Comparison of ENCODE assay signal across 8 mouse cellular contexts in the genomic region with DNA sequence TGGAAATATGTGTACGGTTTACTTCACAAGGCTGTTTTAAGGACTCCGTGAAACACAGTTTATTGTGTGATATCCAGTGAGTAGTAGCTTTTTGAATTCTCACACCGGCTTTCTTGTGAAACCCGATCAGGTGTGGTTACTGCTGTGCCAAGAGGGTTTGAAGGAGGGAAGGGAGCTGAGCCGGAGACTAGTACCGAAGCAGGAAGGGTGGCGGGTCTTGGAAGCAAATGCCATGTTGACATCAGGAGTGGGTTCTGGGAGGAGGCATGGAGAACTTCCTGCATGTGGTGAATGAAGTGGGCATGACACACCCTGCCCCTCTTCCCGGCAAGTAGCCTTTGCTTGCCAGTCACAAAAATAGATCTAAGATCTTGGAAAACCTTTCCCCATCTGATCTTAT. TPM values are rescaled to one million over a fixed set of nuclear protein-coding genes. Genes with fewer than 3 reads are reported as not detected.
DNase-seq lines count a peak whose midpoint lies in the region; ATAC-seq and TF ChIP-seq lines count a peak whose summit lies in the region.
"Had no signal": no experiment of that assay in that cellular context is flagged by ENCODE, and none has a peak within 500 bp of the region (broad histone marks: within the 10 kb centered on the region; RNA-seq: fewer than 3 reads in every experiment).

No protein-coding gene starts in this region.

- no peaks in the 10 kb centered on the region for H3K36me3 ChIP-seq in liver, postnatal 0 days (replicated peaks; ENCODE audit: insufficient read depth, low read length)
- no peaks in the 10 kb centered on the region for H3K36me3 ChIP-seq in liver, embryonic 12.5 days
- H3K36me3 ChIP-seq in forebrain, embryonic 10.5 days (replicated peaks), result no peaks in the 10 kb centered on the region
- no peaks in the 10 kb centered on the region for H3K36me3 ChIP-seq in intestine, embryonic 15.5 days
- H3K36me3 ChIP-seq: liver, embryonic 13.5 days had no signal

- 54% methylated on average over 8 of the region's 8 CpGs for WGBS in liver, postnatal 0 days (ENCODE audit: insufficient replicate concordance)
- 41% methylated on average over 8 of the region's 8 CpGs for WGBS in liver, embryonic 12.5 days (ENCODE audit: insufficient replicate concordance)
- 57% methylated on average over 8 of the region's 8 CpGs for WGBS in forebrain, embryonic 10.5 days
- 48% methylated on average over 8 of the region's 8 CpGs for WGBS in intestine, embryonic 15.5 days
- WGBS in olfactory bulb, adult 2 months, result 16% methylated on average over 8 of the region's 8 CpGs

- H3K4me2 ChIP-seq in liver, postnatal 0 days (ENCODE audit: low read depth, low read length), result peak overlapping the region; percentile 80; the same call in 1 of the 2 replicates
- no peak overlapping the region for H3K4me2 ChIP-seq in liver, embryonic 12.5 days
- H3K4me2 ChIP-seq in intestine, embryonic 15.5 days (replicated peaks), result peak overlapping the region; percentile 95

- intact Hi-C loops in left cerebral cortex, postnatal 4 days (cut with DNase I), result no loop called here

- ATAC-seq in liver, postnatal 0 days, result no peak
- ATAC-seq in liver, embryonic 12.5 days, result no peak
- no peak for ATAC-seq in intestine, embryonic 15.5 days

- no peaks in the 10 kb centered on the region for H3K9me3 ChIP-seq in liver, postnatal 0 days (ENCODE audit: low read length)
- no peaks in the 10 kb centered on the region for H3K9me3 ChIP-seq in liver, embryonic 12.5 days (replicated peaks)
- no peaks in the 10 kb centered on the region for H3K9me3 ChIP-seq in forebrain, embryonic 10.5 days
- no peaks in the 10 kb centered on the region for H3K9me3 ChIP-seq in intestine, embryonic 15.5 days
- H3K9me3 ChIP-seq: liver, embryonic 13.5 days had no signal

- H3K9ac ChIP-seq in liver, postnatal 0 days (replicated peaks), result no peak overlapping the region
- H3K9ac ChIP-seq in liver, embryonic 12.5 days, result no peak overlapping the region
- no peak overlapping the region for H3K9ac ChIP-seq in intestine, embryonic 15.5 days

- H3K4me1 ChIP-seq in liver, postnatal 0 days (ENCODE audit: insufficient read depth), result peaks cover 9% of the 10 kb centered on the region
- H3K4me1 ChIP-seq in liver, embryonic 12.5 days, result peaks cover 19% of the 10 kb centered on the region
- H3K4me1 ChIP-seq in forebrain, embryonic 10.5 days, result peaks cover 36% of the 10 kb centered on the region
- peaks cover 7% of the 10 kb centered on the region; the same call in 1 of the 2 replicates for H3K4me1 ChIP-seq in intestine, embryonic 15.5 days (replicated peaks)
- peaks cover 24% of the 10 kb centered on the region for H3K4me1 ChIP-seq in olfactory bulb, adult 2 months (ENCODE audit: control insufficient read depth, insufficient read depth, low read length)

- peaks cover 41% of the 10 kb centered on the region for H3K27me3 ChIP-seq in liver, postnatal 0 days (ENCODE audit: insufficient read depth, low read length)
- H3K27me3 ChIP-seq in liver, embryonic 12.5 days (replicated peaks), result peaks cover 95% of the 10 kb centered on the region
- peaks cover 15% of the 10 kb centered on the region for H3K27me3 ChIP-seq in forebrain, embryonic 10.5 days (ENCODE audit: poor library complexity, severe bottlenecking)
- H3K27me3 ChIP-seq in intestine, embryonic 15.5 days (replicated peaks), result peaks cover 4% of the 10 kb centered on the region; the same call in 1 of the 2 replicates

- TF ChIP-seq CTCF in liver, postnatal 0 days (IDR thresholded peaks at IDR 0.05; ENCODE audit: low read depth), result no peak
- TF ChIP-seq CTCF in olfactory bulb, adult 2 months (IDR thresholded peaks at IDR 0.05; ENCODE audit: insufficient read depth, low read depth, low read length), result no peak

- H3K27ac ChIP-seq in liver, postnatal 0 days (ENCODE audit: low read depth), result no peak overlapping the region
- H3K27ac ChIP-seq in liver, embryonic 12.5 days, result no peak overlapping the region
- 0 out of 2 replicates have a peak overlapping the region, but pooled peaks have one; percentile 90 for H3K27ac ChIP-seq in forebrain, embryonic 10.5 days
- no peak overlapping the region for H3K27ac ChIP-seq in intestine, embryonic 15.5 days
- H3K27ac ChIP-seq in olfactory bulb, adult 2 months (ENCODE audit: insufficient read depth, low read depth, low read length), result no peak overlapping the region
- H3K27ac ChIP-seq: liver, embryonic 13.5 days had no signal

- TF ChIP-seq POLR2A in olfactory bulb, adult 2 months (IDR thresholded peaks at IDR 0.05; ENCODE audit: insufficient read depth, low read depth, low read length), result no peak

- no peak for DNase-seq in liver, postnatal 0 days
- no peak for DNase-seq in forebrain, embryonic 10.5 days (ENCODE audit: extremely low spot score, low spot score)
- DNase-seq in left cerebral cortex, postnatal 4 days, result no peak
- no peak for DNase-seq in frontal cortex, adult 2 months (ENCODE audit: extremely low spot score in 1 of 2, low spot score in 1 of 2)

- no peak overlapping the region for H3K4me3 ChIP-seq in liver, postnatal 0 days (ENCODE audit: low read depth, low read length)
- no peak overlapping the region for H3K4me3 ChIP-seq in liver, embryonic 12.5 days
- H3K4me3 ChIP-seq in forebrain, embryonic 10.5 days, result peak overlapping the region; percentile 82
- 0 out of 2 replicates have a peak overlapping the region, but pooled peaks have one; percentile 68 for H3K4me3 ChIP-seq in intestine, embryonic 15.5 days (replicated peaks)
- peak overlapping the region; percentile 76 for H3K4me3 ChIP-seq in olfactory bulb, adult 2 months (ENCODE audit: insufficient read depth, low read depth, low read length)

- no peak for TF ChIP-seq EP300 in liver, postnatal 0 days (IDR thresholded peaks at IDR 0.05; ENCODE audit: low read depth)

RNA-seq across cellular contexts. Expression of gene Slc4a8, which starts 1.1 kb away (rescaled TPM):
- polyA plus RNA-seq in liver, postnatal 0 days (2015; fragmentation: Nextera tagmentation; extraction: Ambion mirVana), result 1.0 and 1.1 TPM in 2 replicates
- polyA plus RNA-seq in liver, embryonic 12.5 days (2016; fragmentation: Nextera tagmentation; extraction: Ambion mirVana), result 0.47 and 0.70 TPM in 2 replicates
- polyA plus RNA-seq in forebrain, embryonic 10.5 days (2016; fragmentation: Nextera tagmentation; extraction: Ambion mirVana), result 10.1 and 10.8 TPM in 2 replicates
- 4.4 and 5.0 TPM in 2 replicates for polyA plus RNA-seq in intestine, embryonic 15.5 days (2015; fragmentation: Nextera tagmentation; extraction: Ambion mirVana)
- 38.7 TPM in 1 of 2 replicates, not detected in the other for polyA plus RNA-seq in olfactory bulb, adult 2 months (2012; ENCODE audit: insufficient read depth, insufficient read length, low replicate concordance, missing spikeins)
- 10 to 100 TPM; 70.6 to 78.6 TPM for total RNA-seq in left cerebral cortex, postnatal 4 days (2021)
- 31.1 and 35.4 TPM in 2 replicates for polyA plus RNA-seq in frontal cortex, adult 2 months (2012; rRNA removed)

RNA-seq across cellular contexts. Expression of gene Galnt6, which starts 33.5 kb away (rescaled TPM):
- polyA plus RNA-seq in liver, postnatal 0 days (2015; fragmentation: Nextera tagmentation; extraction: Ambion mirVana), result 1.3 and 1.6 TPM in 2 replicates
- 0.96 and 1.3 TPM in 2 replicates for polyA plus RNA-seq in liver, embryonic 12.5 days (2016; fragmentation: Nextera tagmentation; extraction: Ambion mirVana)
- not detected in 2 replicates for polyA plus RNA-seq in forebrain, embryonic 10.5 days (2016; fragmentation: Nextera tagmentation; extraction: Ambion mirVana)
- 4.2 and 4.3 TPM in 2 replicates for polyA plus RNA-seq in intestine, embryonic 15.5 days (2015; fragmentation: Nextera tagmentation; extraction: Ambion mirVana)
- polyA plus RNA-seq in olfactory bulb, adult 2 months (2012; ENCODE audit: insufficient read depth, insufficient read length, low replicate concordance, missing spikeins), result not detected in 2 replicates
- under 1 TPM; 0.34 to 0.40 TPM for total RNA-seq in left cerebral cortex, postnatal 4 days (2021)
- 3.6 and 3.8 TPM in 2 replicates for polyA plus RNA-seq in frontal cortex, adult 2 months (2012; rRNA removed)

Comparison
In these comparisons a context has a peak if more than half of its experiments do, and no peak if none do; other contexts are left out.
1. H3K4me3 ChIP-seq: peak in forebrain, embryonic 10.5 days (single experiment), intestine, embryonic 15.5 days (single experiment) and olfactory bulb, adult 2 months (single experiment); none in liver, postnatal 0 days (single experiment) and liver, embryonic 12.5 days (single experiment).